Comparison of ENCODE assay signal across 8 mouse cellular contexts in genomic region chr17:83025340-83025816, GRCm38 (mm10).
DNase-seq lines count a peak whose midpoint lies in the region; ATAC-seq lines count a peak whose summit lies in the region.

No protein-coding gene starts in this region.

- peaks cover 11% of the 10 kb centered on the region for H3K4me1 ChIP-seq in intestine, embryonic 14.5 days (replicated peaks; ENCODE audit: control insufficient read depth, insufficient read depth, low read length)
- H3K4me1 ChIP-seq in midbrain, embryonic 12.5 days, result no peaks in the 10 kb centered on the region

- WGBS in intestine, embryonic 14.5 days, result 13% methylated on average over 5 of the region's 5 CpGs
- 18% methylated on average over 5 of the region's 5 CpGs for WGBS in midbrain, embryonic 12.5 days

- H3K4me3 ChIP-seq in intestine, embryonic 14.5 days (ENCODE audit: low read depth, low read length), result no peak overlapping the region
- no peak overlapping the region for H3K4me3 ChIP-seq in midbrain, embryonic 12.5 days

- H3K36me3 ChIP-seq in intestine, embryonic 14.5 days (ENCODE audit: control insufficient read depth, insufficient read depth, low read length), result no peaks in the 10 kb centered on the region
- no peaks in the 10 kb centered on the region for H3K36me3 ChIP-seq in midbrain, embryonic 12.5 days

- no peak overlapping the region for H3K9ac ChIP-seq in intestine, embryonic 14.5 days (ENCODE audit: low read length)
- H3K9ac ChIP-seq in midbrain, embryonic 12.5 days (replicated peaks), result no peak overlapping the region

- H3K27me3 ChIP-seq in intestine, embryonic 14.5 days (replicated peaks; ENCODE audit: control insufficient read depth, insufficient read depth, low read length), result peaks cover 4% of the 10 kb centered on the region; the same call in 1 of the 2 replicates
- peaks cover 12% of the 10 kb centered on the region; the same call in 1 of the 2 replicates for H3K27me3 ChIP-seq in midbrain, embryonic 12.5 days

- ATAC-seq in activated CD4-positive, CD25-positive, alpha-beta regulatory T cell, adult 4 months, result peak; percentile 36
- ATAC-seq in intestine, embryonic 14.5 days (replicated peaks; ENCODE audit: low FRiP score, low TSS enrichment, low read depth), result peak; percentile 71
- ATAC-seq in midbrain, embryonic 12.5 days (ENCODE audit: low FRiP score, low read depth), result peak; percentile 84
- no peak for ATAC-seq in erythroblast, adult 5-6 weeks (replicated peaks; ENCODE audit: low FRiP score, poor library complexity, severe bottlenecking)

- no peaks in the 10 kb centered on the region for H3K9me3 ChIP-seq in intestine, embryonic 14.5 days (ENCODE audit: control insufficient read depth, low read length)
- 0 out of 2 replicates have a peak, but pooled peaks cover 3% of the 10 kb centered on the region for H3K9me3 ChIP-seq in midbrain, embryonic 12.5 days

- peak; percentile 72 to 76 for DNase-seq in cerebellum, postnatal 36 days
- peak; percentile 68 for DNase-seq in gastrocnemius, adult 18-20 months (ENCODE audit: low spot score)
- peak; percentile 91 for DNase-seq in intestine, embryonic 14.5 days (ENCODE audit: low spot score)
- peak; percentile 75 to 82 for DNase-seq in left cerebral cortex, postnatal 10 days (ENCODE audit: extremely low spot score in 1 of 2, low spot score in 2 of 2)
- peak; percentile 77 for DNase-seq in skeletal muscle tissue, adult 2 months (ENCODE audit: low read depth, low spot score)

- H3K27ac ChIP-seq in intestine, embryonic 14.5 days (ENCODE audit: low read depth), result no peak overlapping the region
- no peak overlapping the region for H3K27ac ChIP-seq in midbrain, embryonic 12.5 days (replicated peaks)

- H3K4me2 ChIP-seq in intestine, embryonic 14.5 days (ENCODE audit: low read length), result no peak overlapping the region
- H3K4me2 ChIP-seq in midbrain, embryonic 12.5 days (replicated peaks), result no peak overlapping the region

- intact Hi-C loops in left cerebral cortex, postnatal 10 days (cut with DNase I), result loop anchor here (5.0 to 10.0 kb wide), 3 partner anchors 227 to 827 kb away; no protein-coding TSS in a partner anchor
